Mouse (Mus musculus) spleen, adult 2 months (tissue): ENCODE measurements at regions not wholly inside any gene's neighbourhood (a gene's known extent, or its start where the extent isn't known, plus 50 kb on each side); places are given as distances from the start of the nearest gene placed in this dataset.

Source experiments
- DNase-seq, 2 experiments: peaks; one replicate each; pipeline versions ENCODE4 v3.0.0 to v3.0.0-alpha.2; 2012 to 2021; ENCODE audit warnings: low spot score in 2 of 2, low read depth in 1 of 2
- H3K27ac ChIP-seq: fragments of 200-500 bp; 2 replicates; pipeline ENCODE4 v1.5.1; 2012; ENCODE audit warnings: low read length, inconsistent platforms; ENCODE audit not compliant: insufficient read depth
- H3K27me3 ChIP-seq: fragments of 200-500 bp; 2 replicates; pipeline ENCODE4 v1.6.1; 2012; ENCODE audit warnings: mild to moderate bottlenecking, moderate library complexity, low read length, inconsistent platforms; ENCODE audit not compliant: control insufficient read depth, insufficient read depth
- H3K36me3 ChIP-seq: fragments of 200-500 bp; 2 replicates; pipeline ENCODE4 v1.6.1; 2012; ENCODE audit warnings: mild to moderate bottlenecking, low read length, inconsistent platforms; ENCODE audit not compliant: control insufficient read depth, insufficient read depth
- H3K4me1 ChIP-seq: fragments of 200-500 bp; 2 replicates; pipeline ENCODE4 v1.6.1; 2011; ENCODE audit warnings: inconsistent platforms; ENCODE audit not compliant: control insufficient read depth, insufficient read depth, insufficient read length
- H3K4me3 ChIP-seq: fragments of 200-500 bp; 2 replicates; pipeline ENCODE4 v1.5.1; 2011; ENCODE audit warnings: mild to moderate bottlenecking, inconsistent platforms; ENCODE audit not compliant: insufficient read depth, insufficient read length; ENCODE audit errors: extremely low read depth
- CTCF ChIP-seq: fragments of 200-500 bp; IDR thresholded peaks from 2 replicates; pipeline ENCODE4 v1.5.1; 2011; ENCODE audit warnings: mild to moderate bottlenecking, inconsistent platforms; ENCODE audit not compliant: insufficient read depth, insufficient read length, insufficient replicate concordance; ENCODE audit errors: extremely low read depth
- POLR2A ChIP-seq: fragments of 200-500 bp; IDR thresholded peaks from 2 replicates; pipeline ENCODE4 v1.6.1; 2011; ENCODE audit warnings: low read depth, low read length, inconsistent platforms
- WGBS: fragments of 180-500 bp; shearing (Covaris S2); methylation state at CpG from one replicate; pipeline ENCODE4 v1.1.7; 2018; 5-methylcytosine and 5-hydroxymethylcytosine counted together

DNA sequence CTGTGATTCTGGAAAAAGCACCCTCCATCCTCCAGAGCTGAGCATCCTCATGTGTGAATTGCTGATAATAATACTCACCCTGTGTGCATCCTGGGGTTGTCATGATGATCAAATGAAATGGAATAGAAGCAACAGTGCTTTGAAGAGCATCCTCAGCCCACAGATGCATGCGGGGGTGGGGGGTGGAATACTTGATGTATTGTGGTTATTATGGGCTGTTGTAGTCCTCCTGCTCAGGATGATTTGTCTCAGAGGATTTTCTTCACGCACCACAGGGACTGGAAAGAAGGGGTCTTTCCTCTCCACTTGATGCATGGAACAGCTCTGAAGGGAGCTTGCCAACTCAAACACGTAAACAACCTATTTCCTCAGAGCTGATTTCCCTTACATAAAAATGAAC lies 694.4 kb upstream of the Dpp10 start:
- no peak overlapping the region for H3K27ac ChIP-seq
- DNase-seq: no peak
- H3K36me3 ChIP-seq: no peaks in the 10 kb centered on the region
- no peaks in the 10 kb centered on the region for H3K27me3 ChIP-seq
- no peaks in the 10 kb centered on the region for H3K4me1 ChIP-seq
- WGBS: 70% methylated on average over 3 of the region's 3 CpGs
- TF ChIP-seq POLR2A: no peak
- TF ChIP-seq CTCF: no peak
- no peak overlapping the region for H3K4me3 ChIP-seq

DNA sequence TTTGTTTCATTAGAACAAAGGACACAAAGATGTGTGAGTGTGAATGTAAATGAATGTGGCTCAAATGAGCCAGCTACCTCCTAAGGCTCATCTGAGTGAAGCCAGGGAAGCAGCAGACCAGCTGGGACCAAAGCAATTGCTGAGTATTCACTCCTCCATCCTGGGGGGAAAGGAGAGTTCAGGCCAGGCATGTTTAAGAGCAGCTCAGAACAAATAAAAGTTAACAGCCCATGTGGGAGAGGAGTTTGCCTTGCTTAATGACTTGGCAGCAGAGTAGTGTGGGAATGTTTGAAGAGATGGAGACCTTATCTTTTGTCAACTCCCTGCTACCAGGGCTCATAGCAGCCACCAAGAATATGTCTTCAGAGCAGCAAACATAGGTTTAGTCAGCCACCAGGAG lies 685.0 kb upstream of the Dpp10 start:
- no peaks in the 10 kb centered on the region for H3K4me1 ChIP-seq
- no peaks in the 10 kb centered on the region for H3K36me3 ChIP-seq
- no peak overlapping the region for H3K27ac ChIP-seq
- DNase-seq: no peak
- no peaks in the 10 kb centered on the region for H3K27me3 ChIP-seq
- TF ChIP-seq CTCF: no peak
- no peak for TF ChIP-seq POLR2A
- no peak overlapping the region for H3K4me3 ChIP-seq

DNA sequence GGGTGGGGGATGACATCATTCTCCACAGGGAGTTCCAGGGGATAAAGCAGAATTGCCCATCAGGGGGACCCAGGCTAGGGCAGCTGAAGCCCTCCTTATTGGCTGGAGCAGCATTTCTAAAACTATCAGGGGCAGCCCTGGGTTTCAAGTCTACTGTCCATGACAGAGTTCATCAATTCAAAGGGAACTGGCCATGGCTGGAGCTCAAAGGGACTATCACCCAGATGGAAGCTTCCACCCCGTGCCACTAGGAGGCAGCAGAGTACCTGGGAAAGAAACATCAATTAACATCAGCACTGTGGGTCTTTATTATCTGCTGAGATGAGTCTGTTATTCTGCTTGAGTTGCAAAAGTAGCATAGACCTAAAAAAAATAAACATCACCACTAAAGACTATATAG lies 672.7 kb upstream of the Dpp10 start:
- no peak for TF ChIP-seq CTCF
- no peaks in the 10 kb centered on the region for H3K27me3 ChIP-seq
- peak in 1 of 2 experiments; percentile 3 for DNase-seq
- no peak overlapping the region for H3K27ac ChIP-seq
- no peaks in the 10 kb centered on the region for H3K4me1 ChIP-seq
- H3K36me3 ChIP-seq: no peaks in the 10 kb centered on the region
- H3K4me3 ChIP-seq: no peak overlapping the region
- WGBS: 0% methylated on average over 1 of the region's 1 CpGs

DNA sequence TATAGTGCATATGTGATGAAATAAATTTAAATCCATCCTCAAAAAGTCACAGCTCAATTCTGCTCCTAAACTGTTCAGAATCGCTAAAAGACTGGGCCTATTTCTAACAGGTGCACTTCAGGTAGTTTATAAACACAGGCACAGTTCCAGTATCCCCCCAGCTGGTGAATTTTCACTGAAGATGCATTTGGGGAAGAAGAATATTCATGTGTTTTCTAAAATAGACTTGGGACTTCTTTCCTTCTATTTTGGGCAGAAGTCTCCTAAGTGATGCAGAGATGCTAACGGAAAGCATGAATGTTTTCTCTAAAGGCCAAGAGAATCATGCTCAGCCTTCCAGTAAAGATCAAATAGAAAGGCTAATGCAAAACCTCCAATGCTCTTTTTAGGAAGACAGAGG lies 660.9 kb upstream of the Dpp10 start:
- Histone ChIP-seq H3K36me3 (no peaks in the 10 kb centered on the region), H3K4me1 (no peaks in the 10 kb centered on the region), H3K27ac (no peak overlapping the region), H3K27me3 (no peaks in the 10 kb centered on the region), H3K4me3 (no peak overlapping the region)
- WGBS: 83% methylated on average over 2 of the region's 2 CpGs
- TF ChIP-seq CTCF (no peak), POLR2A (no peak)
- no peak for DNase-seq

DNA sequence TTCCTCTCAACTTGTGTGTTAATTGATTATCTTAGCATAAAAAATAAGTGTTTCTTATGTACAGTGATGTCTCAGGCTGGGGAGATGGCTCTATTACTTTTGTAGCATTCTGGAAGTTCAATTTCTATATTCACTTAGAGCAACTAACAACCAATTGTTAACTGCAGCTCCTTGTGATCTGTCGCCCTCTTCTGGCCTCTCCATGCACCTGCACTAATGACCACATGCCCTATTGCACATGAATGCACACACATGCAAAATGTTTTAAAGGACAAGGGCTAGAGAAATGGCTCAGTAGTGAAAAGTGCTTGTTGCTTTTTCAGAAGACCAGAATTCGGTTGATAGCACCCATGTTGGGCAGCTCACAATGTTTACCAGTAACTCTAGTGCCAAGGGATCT lies 629.1 kb upstream of the Dpp10 start:
- H3K36me3 ChIP-seq: no peaks in the 10 kb centered on the region
- H3K27me3 ChIP-seq: no peaks in the 10 kb centered on the region
- TF ChIP-seq POLR2A: no peak
- TF ChIP-seq CTCF: no peak
- no peak overlapping the region for H3K27ac ChIP-seq
- H3K4me1 ChIP-seq: no peaks in the 10 kb centered on the region
- WGBS: 34% methylated on average over 2 of the region's 2 CpGs
- no peak for DNase-seq
- H3K4me3 ChIP-seq: no peak overlapping the region

DNA sequence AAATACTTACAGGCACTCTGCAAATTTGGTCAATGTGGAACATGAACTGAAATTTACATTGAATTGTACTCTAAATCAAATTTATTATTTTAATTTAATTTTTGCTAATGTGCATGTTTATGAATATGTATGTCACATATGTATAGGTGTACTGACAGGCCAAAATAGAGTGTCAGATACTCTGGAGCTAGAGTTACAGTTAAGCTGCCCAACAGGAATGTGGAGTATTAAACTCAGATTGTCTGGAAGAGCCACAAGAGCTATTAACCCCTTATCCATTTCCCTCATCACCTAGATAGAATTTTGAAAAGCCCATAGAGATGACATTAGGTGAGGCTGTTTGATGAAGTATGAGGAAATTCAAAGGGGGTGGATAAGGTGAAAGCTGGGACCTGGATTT lies 607.5 kb upstream of the Dpp10 start:
- Histone ChIP-seq H3K4me3 (no peak overlapping the region), H3K36me3 (no peaks in the 10 kb centered on the region), H3K27ac (no peak overlapping the region), H3K4me1 (no peaks in the 10 kb centered on the region), H3K27me3 (no peaks in the 10 kb centered on the region)
- DNase-seq: no peak
- TF ChIP-seq POLR2A: no peak
- no peak for TF ChIP-seq CTCF

DNA sequence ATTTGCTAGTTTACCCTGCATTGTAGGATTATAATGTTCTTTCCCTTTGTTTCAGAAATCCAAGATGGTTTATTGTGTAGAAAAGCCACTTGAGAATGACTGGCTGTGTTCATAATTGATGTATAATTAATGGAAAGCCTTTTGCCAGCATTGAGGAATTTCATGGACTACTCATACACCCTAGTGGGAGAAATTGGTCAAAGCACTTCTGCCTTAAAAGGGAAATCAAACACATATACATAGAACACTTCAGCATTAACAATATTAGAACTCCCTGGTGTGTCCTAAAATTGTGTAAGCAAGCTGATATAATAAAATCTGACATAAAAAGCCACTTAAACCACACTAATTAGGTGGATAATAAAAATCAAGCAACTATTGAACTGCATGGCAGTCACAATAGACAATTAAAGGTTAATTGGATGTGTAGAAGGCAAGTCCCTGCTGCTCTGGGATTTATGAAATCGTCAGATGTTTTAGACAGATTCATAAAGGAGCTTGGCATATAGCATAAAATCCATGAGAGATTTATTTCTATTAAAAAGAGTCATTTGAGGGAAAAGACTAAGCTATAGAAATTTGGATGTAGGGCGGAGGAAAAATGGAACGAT lies 607.0 kb upstream of the Dpp10 start:
- Histone ChIP-seq H3K27me3 (no peaks in the 10 kb centered on the region), H3K36me3 (no peaks in the 10 kb centered on the region), H3K4me1 (no peaks in the 10 kb centered on the region), H3K27ac (no peak overlapping the region), H3K4me3 (no peak overlapping the region)
- DNase-seq: no peak
- 85% methylated on average over 3 of the region's 3 CpGs for WGBS
- TF ChIP-seq CTCF (no peak), POLR2A (no peak)

DNA sequence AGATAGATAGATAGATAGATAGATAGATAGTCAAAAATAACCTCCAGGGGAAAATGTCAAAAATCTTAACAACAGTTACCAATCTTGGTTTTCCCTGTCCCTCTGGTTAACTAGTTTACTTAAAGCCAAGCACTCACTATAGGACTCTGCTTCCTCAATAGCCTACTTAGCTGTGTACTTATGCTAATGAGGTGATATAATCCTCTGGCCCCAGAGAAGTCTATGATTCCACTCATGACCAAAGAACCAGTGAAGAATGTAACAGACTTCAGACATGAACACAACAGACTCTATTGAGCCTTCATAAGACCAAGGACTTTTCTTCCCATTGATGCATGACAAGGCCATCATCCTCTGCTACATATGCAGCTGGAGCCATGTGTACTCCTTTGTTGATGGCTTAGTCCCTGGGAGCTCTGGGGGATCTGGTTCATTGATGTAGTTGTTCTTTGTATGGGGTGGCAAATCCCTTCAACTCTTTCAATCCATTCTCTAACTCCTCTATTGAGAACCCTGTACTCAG lies 589.9 kb upstream of the Dpp10 start:
- no peak overlapping the region for H3K4me3 ChIP-seq
- H3K4me1 ChIP-seq: no peaks in the 10 kb centered on the region
- DNase-seq: no peak
- TF ChIP-seq CTCF (no peak), POLR2A (no peak)
- H3K27ac ChIP-seq: no peak overlapping the region
- H3K36me3 ChIP-seq: no peaks in the 10 kb centered on the region
- no peaks in the 10 kb centered on the region for H3K27me3 ChIP-seq
